Mouse (Mus musculus): Measurements from ENCODE around the gene Lrrk1. TPM values are rescaled to one million over a fixed set of nuclear protein-coding genes. Genes with fewer than 3 reads are reported as not detected.

Lrrk1 gene
- total and polyA plus RNA-seq, 3 experiments, result 5.0 to 16.9 (median 13.6) TPM

DNA sequence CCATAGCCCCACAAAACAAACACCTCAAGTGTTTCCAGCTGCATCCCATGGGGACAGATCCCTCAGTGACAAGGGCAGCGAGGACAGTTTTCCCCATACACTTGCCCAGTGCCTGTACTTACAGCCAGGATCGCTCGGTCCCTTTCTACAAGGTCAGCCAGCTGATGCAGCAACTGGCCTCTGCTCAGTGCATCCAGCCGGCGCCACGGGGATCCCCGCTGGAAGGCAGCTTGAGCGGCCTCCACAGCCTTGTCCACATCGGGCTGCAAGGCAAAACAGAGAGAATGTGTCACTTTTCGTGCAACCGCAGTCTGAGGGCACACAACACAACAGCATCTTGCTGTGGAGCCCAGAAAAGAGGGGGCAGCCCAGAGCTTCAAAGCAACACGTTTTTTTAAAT, 30.8 kb upstream of the Lrrk1 start:
- Histone ChIP-seq H3K79me2 (replicated peaks; ENCODE audit: control insufficient read depth, extremely low read depth, insufficient read depth, poor library complexity, severe bottlenecking) (no peaks in the 10 kb centered on the region), H3K36me3 (replicated peaks in 1 of 2; ENCODE audit: control insufficient read depth in 1 of 2, insufficient read depth in 1 of 2, low read length in 1 of 2) (no peaks in the 10 kb centered on the region), H3K4me1 (ENCODE audit: control insufficient read depth in 1 of 2, insufficient read depth in 2 of 2) (no peaks in the 10 kb centered on the region), H3K9ac (ENCODE audit: insufficient read depth, low read depth) (no peak overlapping the region), H3K27me3 (replicated peaks) (peaks cover 75% of the 10 kb centered on the region), H3K4me3 (replicated peaks in 1 of 3; ENCODE audit: low read depth in 2 of 3, low read length in 2 of 3, poor library complexity in 1 of 3) (no peak overlapping the region), H3K4me2 (ENCODE audit: insufficient read depth, low read depth, poor library complexity, severe bottlenecking) (no peak overlapping the region), H3K27ac (ENCODE audit: insufficient read depth, low read depth) (no peak overlapping the region), H3K9me3 (replicated peaks; ENCODE audit: low read length) (no peaks in the 10 kb centered on the region)
- no peak for TF ChIP-seq RAD21 (IDR thresholded peaks at IDR 0.05; ENCODE audit: low read depth, low read length)
- no peak for TF ChIP-seq PAX5 (IDR thresholded peaks at IDR 0.05; ENCODE audit: low read length)
- no peak for TF ChIP-seq TBP (conservative IDR thresholded peaks at IDR 0.05; ENCODE audit: low read depth, low read length)
- TF ChIP-seq POLR2AphosphoS2 (IDR thresholded peaks at IDR 0.05; ENCODE audit: low read depth, low read length), result no peak
- TF ChIP-seq JUND (conservative IDR thresholded peaks at IDR 0.05; ENCODE audit: low read depth, low read length), result no peak
- TF ChIP-seq ZNF384 (IDR thresholded peaks at IDR 0.05; ENCODE audit: low read depth, low read length), result no peak
- TF ChIP-seq UBTF (IDR thresholded peaks at IDR 0.05; ENCODE audit: low read depth, low read length), result no peak
- no peak for TF ChIP-seq USF1 (IDR thresholded peaks at IDR 0.05; ENCODE audit: low read depth, low read length)
- no peak for TF ChIP-seq ZMIZ1 (IDR thresholded peaks at IDR 0.05; ENCODE audit: low read depth, low read length)
- TF ChIP-seq KAT2A (IDR thresholded peaks at IDR 0.05; ENCODE audit: insufficient replicate concordance, low read length), result no peak
- TF ChIP-seq EP300 (IDR thresholded peaks at IDR 0.05; ENCODE audit: low read length), result no peak
- no peak for TF ChIP-seq HCFC1 (IDR thresholded peaks at IDR 0.05; ENCODE audit: low read depth, low read length)
- no peak for DNase-seq (ENCODE audit: extremely low read depth)
- in situ Hi-C loops (cut with MboI; ENCODE audit: low pct_ligation_motif_present, low pct_unique_long_range_greater_than_20kb, low sequenced_read_pairs), result no loop called here
- dilution Hi-C loops (cut with MboI; ENCODE audit: extremely low pct_ligation_motif_present, extremely low pct_unique_long_range_greater_than_20kb, low sequenced_read_pairs), result no loop called here

DNA sequence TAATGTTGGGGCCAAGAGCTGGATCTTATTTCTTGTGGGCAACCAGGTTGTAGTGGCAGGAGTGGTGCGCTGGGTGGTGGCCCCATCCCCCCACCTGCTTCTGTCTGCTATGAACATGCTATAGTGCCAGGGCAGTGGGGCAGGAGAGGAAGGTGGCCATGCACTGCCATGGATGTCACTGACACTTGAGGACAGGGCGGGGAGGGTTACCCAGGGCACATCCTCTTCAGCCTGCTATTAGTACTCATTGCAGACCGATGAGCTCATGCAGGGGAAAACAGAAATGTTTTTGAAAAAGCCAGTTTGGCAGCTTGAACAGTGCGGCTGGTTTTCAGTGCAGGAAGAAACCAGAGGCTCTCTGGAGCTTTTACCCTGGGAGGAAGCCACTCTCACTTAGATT, 28.7 kb upstream of the Lrrk1 start:
- Histone ChIP-seq H3K4me1 (ENCODE audit: control insufficient read depth in 1 of 2, insufficient read depth in 2 of 2) (no peaks in the 10 kb centered on the region), H3K4me3 (replicated peaks in 1 of 3; ENCODE audit: low read depth in 2 of 3, low read length in 2 of 3, poor library complexity in 1 of 3) (no peak overlapping the region), H3K4me2 (ENCODE audit: insufficient read depth, low read depth, poor library complexity, severe bottlenecking) (no peak overlapping the region), H3K9ac (ENCODE audit: insufficient read depth, low read depth) (no peak overlapping the region), H3K9me3 (replicated peaks; ENCODE audit: low read length) (no peaks in the 10 kb centered on the region), H3K27ac (ENCODE audit: insufficient read depth, low read depth) (no peak overlapping the region), H3K79me2 (replicated peaks; ENCODE audit: control insufficient read depth, extremely low read depth, insufficient read depth, poor library complexity, severe bottlenecking) (no peaks in the 10 kb centered on the region), H3K27me3 (replicated peaks) (peaks cover 82% of the 10 kb centered on the region), H3K36me3 (replicated peaks in 1 of 2; ENCODE audit: control insufficient read depth in 1 of 2, insufficient read depth in 1 of 2, low read length in 1 of 2) (no peaks in the 10 kb centered on the region)
- DNase-seq (ENCODE audit: extremely low read depth), result no peak
- in situ Hi-C loops (cut with MboI; ENCODE audit: low pct_ligation_motif_present, low pct_unique_long_range_greater_than_20kb, low sequenced_read_pairs), result no loop called here
- TF ChIP-seq UBTF (IDR thresholded peaks at IDR 0.05; ENCODE audit: low read depth, low read length), result no peak
- no peak for TF ChIP-seq ETS1 (conservative IDR thresholded peaks at IDR 0.05; ENCODE audit: low read depth, low read length)
- TF ChIP-seq PAX5 (IDR thresholded peaks at IDR 0.05; ENCODE audit: low read length), result no peak
- TF ChIP-seq NRF1 (IDR thresholded peaks at IDR 0.05; ENCODE audit: low read depth, low read length), result no peak
- no peak for TF ChIP-seq KAT2A (IDR thresholded peaks at IDR 0.05; ENCODE audit: insufficient replicate concordance, low read length)
- no peak for TF ChIP-seq RCOR1 (conservative IDR thresholded peaks at IDR 0.05; ENCODE audit: low read depth, low read length)
- TF ChIP-seq SIN3A (IDR thresholded peaks at IDR 0.05; ENCODE audit: low read length), result no peak
- no peak for TF ChIP-seq ZKSCAN1 (IDR thresholded peaks at IDR 0.05; ENCODE audit: borderline replicate concordance, low read depth, low read length)
- no peak for TF ChIP-seq ZMIZ1 (IDR thresholded peaks at IDR 0.05; ENCODE audit: low read depth, low read length)
- TF ChIP-seq USF1 (IDR thresholded peaks at IDR 0.05; ENCODE audit: low read depth, low read length), result no peak
- no peak for TF ChIP-seq POLR2AphosphoS2 (IDR thresholded peaks at IDR 0.05; ENCODE audit: low read depth, low read length)
- no peak for TF ChIP-seq TCF12 (IDR thresholded peaks at IDR 0.05; ENCODE audit: low read depth, low read length)
- no peak for TF ChIP-seq IRF4 (IDR thresholded peaks at IDR 0.05; ENCODE audit: low read depth, low read length)
- TF ChIP-seq POLR2A (IDR thresholded peaks at IDR 0.05; ENCODE audit: low read depth, low read length), result no peak
- no peak for TF ChIP-seq CHD2 (IDR thresholded peaks at IDR 0.05; ENCODE audit: low read length)
- dilution Hi-C loops (cut with MboI; ENCODE audit: extremely low pct_ligation_motif_present, extremely low pct_unique_long_range_greater_than_20kb, low sequenced_read_pairs), result no loop called here

Data from CH12.LX (cell line).